Mouse (Mus musculus): ENCODE measurements at regions not wholly inside any gene's neighbourhood (a gene's known extent, or its start where the extent isn't known, plus 50 kb on each side); places are given as distances from the start of the nearest gene placed in this dataset.

- DNase-seq, result no peak
These were observed 307.4 kb downstream of the Phex start for GRCm38 (mm10) chrX:157107747-157108146.

- no peak for DNase-seq
These were observed 335.1 kb downstream of the Phex start for GRCm38 (mm10) chrX:157080025-157080424.

- peak in 1 of 2 experiments; percentile 6 for DNase-seq
These were observed 335.5 kb downstream of the Phex start for GRCm38 (mm10) chrX:157079606-157080005.

- peak in 1 of 2 experiments; percentile 5 for DNase-seq
These were observed 337.1 kb downstream of the Phex start for GRCm38 (mm10) chrX:157078061-157078460.

GRCm38 (mm10) chrX:157076193-157076592 lies 338.9 kb downstream of the Phex start:
- DNase-seq, result no peak

GRCm38 (mm10) chrX:157051629-157052315 lies 363.3 kb downstream of the Phex start:
- no peak for DNase-seq

- peak in 1 of 2 experiments; percentile 38 for DNase-seq
These were observed 386.2 kb downstream of the Phex start for GRCm38 (mm10) chrX:157028913-157029312.

- no peak for DNase-seq
These were observed 390.8 kb downstream of the Phex start for GRCm38 (mm10) chrX:157024343-157024742.

- DNase-seq, result no peak
These were observed 393.3 kb downstream of the Phex start for GRCm38 (mm10) chrX:157021851-157022250.

- no peak for DNase-seq
These were observed 394.8 kb downstream of the Phex start for GRCm38 (mm10) chrX:157020337-157020736.

GRCm38 (mm10) chrX:156989986-156990518 lies 425.1 kb downstream of the Phex start:
- DNase-seq, result no peak

- no peak for DNase-seq
These were observed 468.0 kb downstream of the Phex start for GRCm38 (mm10) chrX:156947093-156947492.

GRCm38 (mm10) chrX:156944223-156944622 lies 470.9 kb downstream of the Phex start:
- no peak for DNase-seq

GRCm38 (mm10) chrX:156913363-156913762 lies 501.7 kb downstream of the Phex start:
- peak in 1 of 2 experiments; percentile 0 for DNase-seq
